Mouse (Mus musculus): Measurements from ENCODE around the gene Lzts3.

DNA sequence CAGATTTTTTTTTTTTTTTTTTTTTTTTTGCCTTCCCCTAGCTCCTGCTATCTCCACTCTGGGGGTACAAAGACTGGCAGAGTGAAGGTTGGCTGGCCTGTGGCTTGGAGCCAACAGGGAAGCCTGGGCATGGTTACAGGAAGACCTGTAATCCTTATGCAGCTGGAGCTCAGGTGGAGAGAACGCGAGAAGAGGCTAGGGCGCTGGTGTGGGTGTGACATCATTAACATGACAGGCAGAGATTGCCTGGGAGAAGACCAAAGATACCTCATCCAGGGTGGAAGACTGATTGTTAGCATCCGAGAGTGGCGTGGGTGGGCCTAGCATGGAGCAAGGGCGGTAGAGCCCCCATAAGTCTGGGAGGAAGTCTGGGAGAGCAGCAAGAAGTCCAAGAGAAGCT, 3.3 kb downstream of the Lzts3 start:
- no peak for TF ChIP-seq E2F4 (IDR thresholded peaks at IDR 0.05; ENCODE audit: insufficient read depth)
- TF ChIP-seq USF1 (IDR thresholded peaks at IDR 0.05; ENCODE audit: low read depth): no peak
- TF ChIP-seq SRF (IDR thresholded peaks at IDR 0.05; ENCODE audit: control insufficient read depth, insufficient read length, low read depth): no peak
- TF ChIP-seq POLR2AphosphoS2 (IDR thresholded peaks at IDR 0.05; ENCODE audit: insufficient read length, low read depth): no peak
- TF ChIP-seq POLR2A (IDR thresholded peaks at IDR 0.05; ENCODE audit: insufficient read length, low read depth): no peak
- no peak for TF ChIP-seq CEBPB (IDR thresholded peaks at IDR 0.05; ENCODE audit: insufficient read depth, poor library complexity, severe bottlenecking)
- no peak for TF ChIP-seq MAX (IDR thresholded peaks at IDR 0.05; ENCODE audit: low read depth)
- TF ChIP-seq MYOG (IDR thresholded peaks at IDR 0.05; ENCODE audit: control insufficient read depth in 1 of 3, insufficient read depth in 1 of 3, insufficient read length in 2 of 3, low read depth in 2 of 3): no peak
- TF ChIP-seq MYOD1 (IDR thresholded peaks at IDR 0.05; ENCODE audit: control insufficient read depth in 1 of 3, insufficient read length in 2 of 3, low read depth in 2 of 3): no peak
- TF ChIP-seq REST (IDR thresholded peaks at IDR 0.05; ENCODE audit: insufficient read depth, insufficient read length): no peak

Data from myocyte (in vitro differentiated cells).